Mouse (Mus musculus): Measurements from ENCODE around the gene Elavl2.

DNA sequence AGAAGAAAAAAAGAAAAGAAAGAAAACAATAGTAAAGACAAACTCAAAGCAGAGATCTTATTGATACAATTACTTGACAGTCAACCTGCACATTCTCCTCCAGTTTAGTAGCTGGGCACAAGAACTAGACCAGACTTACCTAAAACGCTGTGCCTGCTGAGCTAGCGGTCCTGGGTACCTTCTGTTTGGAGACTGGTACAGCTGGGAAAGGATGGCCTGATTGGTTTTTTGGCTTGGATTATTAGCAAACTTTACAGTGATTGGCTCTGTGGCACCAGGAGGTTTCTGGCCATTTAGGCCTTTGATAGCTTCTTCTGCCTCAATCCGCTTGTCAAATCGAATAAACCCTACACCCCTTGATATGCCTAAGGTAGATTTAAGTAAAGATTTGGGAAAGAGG is 140.0 kb downstream of the Elavl2 start:
- TF ChIP-seq CTCF (IDR thresholded peaks at IDR 0.05; ENCODE audit: borderline replicate concordance, insufficient read depth, low read depth, low read length) (no peak), POLR2A (IDR thresholded peaks at IDR 0.05; ENCODE audit: borderline replicate concordance, insufficient read depth, low read length) (no peak)
